Mouse (Mus musculus) T-cell, adult 2 months (primary cell): ENCODE measurements at regions not wholly inside any gene's neighbourhood (a gene's known extent, or its start where the extent isn't known, plus 50 kb on each side); places are given as distances from the start of the nearest gene placed in this dataset.

ENCODE experiments used
- DNase-seq: peaks from one replicate; pipeline ENCODE4 v3.0.0; 2022; ENCODE audit warnings: low spot score

- DNase-seq: no peak
Measured at GRCm38 (mm10) chr1:194038711-194039110, 579.3 kb upstream of the Plxna2 start.

DNA sequence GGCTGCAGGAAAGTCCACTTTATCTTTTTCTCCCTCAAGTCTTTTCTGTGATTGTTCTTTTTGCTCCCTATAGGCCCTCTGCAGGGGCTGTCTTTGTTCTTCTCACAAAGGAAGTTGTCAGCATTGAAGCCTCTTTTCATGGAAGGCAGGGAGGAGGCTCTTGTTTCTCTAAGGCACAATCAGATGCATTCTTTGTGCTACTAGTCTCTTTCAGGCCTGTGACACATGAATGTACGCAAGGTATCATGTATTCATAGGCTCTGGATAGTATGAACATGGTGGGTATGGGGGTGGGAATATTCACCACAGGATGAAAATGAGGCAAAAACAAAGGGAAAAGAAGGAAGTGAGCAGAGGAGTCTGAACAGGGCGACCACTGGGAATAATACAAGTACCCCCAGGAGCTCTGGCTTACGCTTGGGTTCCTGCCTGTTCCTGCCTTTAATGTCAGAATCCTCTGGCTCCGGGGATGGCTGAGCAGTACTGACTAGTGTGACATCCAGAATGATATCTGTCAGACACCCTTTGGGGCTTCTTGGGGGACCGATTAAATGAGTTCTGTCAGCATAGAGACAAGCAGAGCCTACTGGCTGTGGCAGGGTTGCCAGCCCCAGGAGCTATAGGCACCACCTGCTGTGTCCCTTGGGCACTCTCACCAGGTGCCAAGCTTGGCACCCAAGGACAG, 583.7 kb upstream of the Plxna2 start:
- DNase-seq: no peak

GRCm38 (mm10) chr1:194032603-194033002, 585.4 kb upstream of the Plxna2 start:
- no peak for DNase-seq

DNA sequence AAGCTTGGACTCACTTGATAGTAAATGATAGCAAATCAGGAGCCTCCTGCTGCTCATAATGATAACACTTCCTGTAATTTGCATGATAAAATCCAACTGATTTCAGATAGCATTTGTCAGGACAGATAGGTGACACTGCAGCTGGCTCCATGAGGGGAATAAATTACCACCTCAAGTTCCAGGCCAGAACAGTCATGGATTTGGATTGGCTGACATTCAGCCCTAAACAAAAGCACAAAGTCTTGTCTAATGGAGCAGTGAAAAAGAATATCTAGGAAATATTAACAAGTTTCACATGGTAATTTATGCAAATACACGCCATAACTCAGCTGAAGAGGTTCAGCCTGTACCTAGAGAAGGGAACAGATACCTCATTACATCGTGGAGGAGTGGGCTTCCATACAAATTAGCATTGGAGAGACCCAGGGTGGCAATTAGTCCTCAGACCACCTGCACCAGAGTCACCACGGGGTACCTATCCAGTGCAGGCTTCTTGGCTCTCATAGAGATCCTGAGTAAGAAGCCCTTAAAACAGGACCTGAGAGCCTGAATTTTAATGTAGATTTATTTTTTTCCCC, 587.3 kb upstream of the Plxna2 start:
- DNase-seq: no peak

DNA sequence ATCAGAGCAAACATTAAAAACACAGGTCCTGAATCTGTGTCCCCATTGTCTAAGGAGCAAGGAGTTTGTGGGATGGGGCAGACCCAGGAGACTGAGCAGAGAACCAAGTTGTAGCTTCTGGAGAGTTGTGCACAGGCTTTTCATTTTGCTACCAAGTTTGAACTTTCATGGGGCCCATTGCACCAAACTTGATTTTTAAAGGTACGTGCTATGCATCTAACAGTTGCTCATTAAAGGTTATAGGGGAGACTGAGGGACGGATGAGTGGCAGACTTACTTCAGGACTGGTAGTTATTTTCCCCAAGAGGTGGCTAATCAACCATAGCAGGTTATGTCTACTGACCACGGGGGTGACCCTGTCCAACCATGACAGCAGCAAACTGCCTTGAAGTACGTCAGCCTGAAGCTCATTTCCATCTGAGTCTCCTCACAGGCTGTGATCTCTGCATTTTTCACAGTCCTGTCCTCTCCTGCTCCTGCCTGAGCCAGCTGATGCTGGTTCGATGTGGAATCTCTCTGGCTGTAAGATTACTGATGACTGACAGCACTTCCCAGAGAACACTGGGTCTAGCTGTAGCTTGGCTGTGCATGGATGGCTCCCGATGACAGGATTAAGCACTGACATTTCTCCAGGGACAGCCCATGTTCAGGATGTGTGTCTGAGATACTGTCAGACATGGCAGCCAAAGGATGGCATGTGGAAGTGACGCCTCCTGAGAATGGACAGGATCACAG, 590.9 kb upstream of the Plxna2 start:
- DNase-seq: no peak

DNA sequence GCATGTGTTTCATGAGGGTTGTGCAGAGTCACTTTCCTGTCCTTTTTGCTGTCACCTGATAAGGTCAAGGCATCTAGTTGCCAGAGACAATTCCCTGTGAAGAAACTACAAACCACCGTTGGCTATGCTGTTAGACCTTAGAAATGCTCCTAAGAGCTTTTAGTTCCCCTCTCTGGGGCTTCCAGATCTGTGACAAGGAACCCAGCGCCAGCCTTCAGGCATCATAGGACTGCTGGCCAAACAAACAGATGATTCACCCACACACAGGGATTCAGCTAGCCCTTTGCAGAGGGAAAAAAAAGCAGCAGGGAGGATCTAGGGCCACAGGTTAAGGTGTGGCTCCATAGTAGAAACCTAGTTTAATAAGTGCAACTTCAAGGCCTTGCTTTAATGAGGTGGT, 591.8 kb upstream of the Plxna2 start:
- no peak for DNase-seq

DNA sequence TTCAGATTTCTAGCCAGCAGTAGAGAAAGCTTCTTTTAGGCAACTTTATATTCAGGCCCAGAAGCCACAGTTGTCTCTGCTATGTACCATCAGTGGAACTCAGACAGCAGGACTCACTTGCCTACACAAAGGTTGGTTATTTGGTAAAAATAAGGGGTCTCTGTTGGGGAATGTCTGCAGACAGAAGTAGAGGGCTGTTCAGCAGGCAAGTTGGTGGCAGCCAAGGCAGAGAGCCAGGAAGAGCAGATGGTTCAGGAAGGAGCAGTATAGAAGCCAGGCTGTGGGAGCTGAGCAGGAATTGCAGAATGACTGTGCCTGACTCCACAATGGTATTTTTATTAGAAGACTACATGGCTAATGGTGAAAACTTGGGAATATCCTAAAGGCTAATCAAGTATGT, 598.7 kb upstream of the Plxna2 start:
- no peak for DNase-seq

DNA sequence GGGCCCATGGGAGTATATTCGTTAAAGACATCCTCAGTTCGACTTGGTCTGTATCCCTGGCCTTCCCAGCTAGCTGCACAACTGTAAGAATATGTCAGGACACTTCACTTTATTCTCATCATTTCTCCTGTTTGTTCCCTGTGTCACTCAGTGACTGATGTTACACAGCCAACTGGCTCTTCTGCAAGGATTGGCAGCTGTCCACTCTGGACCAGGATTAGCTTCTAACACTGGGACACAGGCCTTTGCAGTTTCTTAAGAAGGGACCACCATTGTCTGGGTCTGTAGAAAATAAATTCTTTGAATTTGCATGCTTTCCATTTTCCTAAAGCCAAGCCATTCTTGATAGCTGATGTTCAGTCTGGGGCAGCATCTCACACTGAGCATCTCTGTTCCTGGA, 622.1 kb upstream of the Camk1g start:
- DNase-seq: no peak

- no peak for DNase-seq
Measured at GRCm38 (mm10) chr1:193989956-193990675, 620.0 kb upstream of the Camk1g start.

GRCm38 (mm10) chr1:193988970-193989904, 619.1 kb upstream of the Camk1g start:
- DNase-seq: no peak

- no peak for DNase-seq
Measured at GRCm38 (mm10) chr1:193980571-193980970, 610.5 kb upstream of the Camk1g start.

DNA sequence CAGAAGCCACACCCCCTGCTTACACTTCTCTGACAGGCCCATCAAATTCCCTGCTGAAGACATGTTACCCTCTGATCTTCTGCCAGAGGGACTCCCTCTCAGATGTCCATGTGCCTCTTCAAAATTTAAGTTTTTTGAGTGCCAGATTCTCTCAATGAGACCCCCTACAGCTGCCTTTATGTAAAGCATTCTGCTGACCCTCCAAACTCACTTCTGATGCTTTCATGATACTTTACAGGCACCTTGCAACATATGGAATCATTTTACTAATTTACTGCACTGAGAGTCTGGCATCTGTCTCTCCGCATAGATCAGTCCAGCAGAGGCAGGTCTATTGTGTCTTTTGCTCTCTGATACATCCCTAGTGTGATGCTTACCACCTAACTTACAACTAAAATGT, 601.4 kb upstream of the Camk1g start:
- DNase-seq: no peak

DNA sequence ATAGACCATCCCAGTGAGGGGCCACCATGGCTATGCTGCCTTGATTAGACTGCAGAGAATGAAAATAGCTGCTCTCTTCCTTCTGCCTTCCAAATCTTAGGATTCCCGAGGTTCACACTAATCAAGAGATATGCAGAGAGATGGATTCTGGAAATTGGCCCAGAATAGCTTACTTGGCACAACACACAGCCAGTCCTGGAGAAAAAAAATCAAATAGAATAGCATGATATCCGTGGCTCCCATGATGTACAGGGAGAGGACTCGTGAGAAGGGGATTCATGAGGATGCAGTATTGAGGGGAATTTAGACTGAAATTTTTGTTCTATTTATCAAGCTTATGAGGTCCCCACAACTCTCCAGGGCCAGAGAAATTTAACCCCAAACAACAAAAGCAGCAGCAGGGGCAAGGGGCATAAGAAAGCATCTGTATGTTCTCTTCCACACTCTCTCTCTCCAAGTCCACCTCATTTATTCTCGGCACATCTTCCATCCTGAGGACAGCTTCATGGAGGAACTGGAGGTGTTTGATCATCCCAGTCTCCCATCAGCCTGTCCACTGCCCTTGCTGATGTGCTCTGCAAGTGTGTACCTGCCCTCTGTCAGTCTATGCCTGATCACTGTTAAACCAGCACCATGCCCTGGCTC, 599.3 kb upstream of the Camk1g start:
- no peak for DNase-seq

DNA sequence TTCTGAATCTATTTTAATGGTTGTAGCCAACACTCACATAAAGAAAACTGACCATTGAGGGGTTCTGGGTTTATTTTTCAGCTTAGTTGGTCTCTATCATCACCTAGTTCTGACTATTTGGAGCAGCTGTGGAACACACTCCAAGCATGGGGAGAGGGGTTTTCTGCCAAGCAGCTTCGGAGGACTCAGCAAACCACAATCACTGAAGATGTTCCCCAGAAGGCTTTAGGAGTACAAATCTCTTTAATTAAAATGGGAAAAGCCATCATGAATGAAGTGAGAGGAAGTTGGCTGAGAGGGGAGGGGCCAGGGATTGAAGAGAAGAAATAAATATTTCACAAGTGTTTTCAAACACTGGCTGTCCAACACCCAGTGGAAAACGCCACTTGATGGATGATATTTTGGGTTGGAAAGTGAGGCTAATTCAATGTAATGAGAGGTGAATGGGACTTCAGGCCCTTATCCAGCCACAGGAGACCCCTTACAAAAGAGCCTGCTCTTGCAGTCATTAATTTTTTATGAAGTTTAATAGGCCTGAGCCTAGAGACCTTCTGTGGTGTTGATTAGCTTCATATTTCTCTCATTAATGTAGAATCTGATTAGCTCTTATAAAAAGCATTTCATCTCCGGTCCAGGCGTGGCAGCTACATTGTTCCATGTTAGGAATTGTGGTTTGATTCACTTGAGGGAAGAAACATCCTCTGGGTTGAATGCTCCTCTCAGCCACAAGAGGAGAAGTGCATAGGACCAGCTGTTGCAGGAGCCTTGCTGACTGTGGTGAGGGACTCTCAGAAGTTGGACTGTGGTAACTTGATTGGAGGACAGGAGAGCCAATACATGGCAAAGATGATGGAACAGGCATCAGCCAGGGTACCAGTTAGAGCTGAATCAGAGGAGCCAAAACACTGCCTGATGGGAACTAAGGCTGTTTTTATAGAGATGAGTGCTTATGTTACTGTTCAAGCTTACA, 598.1 kb upstream of the Camk1g start:
- DNase-seq: no peak

DNA sequence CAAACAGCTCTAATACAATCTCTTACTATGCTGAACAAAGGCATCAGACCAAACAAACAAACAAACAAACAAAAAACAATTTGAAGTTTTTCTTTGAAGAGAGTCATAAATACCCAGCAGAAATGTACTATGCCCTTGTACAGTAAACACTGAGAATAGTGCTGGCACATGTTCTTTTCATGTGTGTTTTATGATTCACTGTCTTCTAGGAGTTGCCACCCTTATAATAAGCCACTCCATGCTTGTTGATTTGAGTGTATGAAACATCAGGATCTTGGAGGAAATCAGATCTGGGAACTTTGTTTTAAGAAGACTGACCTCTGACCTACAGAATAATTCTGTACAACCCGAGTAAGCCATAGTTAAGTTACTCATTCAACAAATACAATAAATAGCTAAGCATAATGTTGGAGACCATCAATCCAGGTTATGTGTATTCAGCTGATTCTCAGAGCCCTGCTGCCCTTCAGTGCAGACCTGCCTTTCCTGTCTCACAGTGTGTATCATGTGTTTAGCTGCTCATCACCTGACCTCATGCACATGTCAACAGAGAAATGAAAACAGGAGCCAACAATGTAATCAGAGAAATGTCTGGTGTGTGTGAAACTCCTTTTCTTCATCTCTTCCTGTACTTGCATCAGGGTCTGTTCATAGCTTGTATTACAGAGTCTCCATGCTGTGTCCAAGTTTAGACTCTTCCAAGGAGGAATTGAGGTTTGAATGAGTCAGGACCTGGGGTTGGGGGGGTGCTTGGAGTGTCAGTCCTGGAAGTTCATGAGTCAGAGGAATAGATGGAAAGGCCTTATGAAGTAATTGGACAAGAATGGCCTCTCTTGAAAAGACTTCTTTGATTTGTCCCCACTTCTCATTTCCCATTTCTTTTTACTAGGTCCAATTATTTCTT, 596.8 kb upstream of the Camk1g start:
- no peak for DNase-seq

GRCm38 (mm10) chr1:193965278-193965677, 595.2 kb upstream of the Camk1g start:
- DNase-seq: no peak

DNA sequence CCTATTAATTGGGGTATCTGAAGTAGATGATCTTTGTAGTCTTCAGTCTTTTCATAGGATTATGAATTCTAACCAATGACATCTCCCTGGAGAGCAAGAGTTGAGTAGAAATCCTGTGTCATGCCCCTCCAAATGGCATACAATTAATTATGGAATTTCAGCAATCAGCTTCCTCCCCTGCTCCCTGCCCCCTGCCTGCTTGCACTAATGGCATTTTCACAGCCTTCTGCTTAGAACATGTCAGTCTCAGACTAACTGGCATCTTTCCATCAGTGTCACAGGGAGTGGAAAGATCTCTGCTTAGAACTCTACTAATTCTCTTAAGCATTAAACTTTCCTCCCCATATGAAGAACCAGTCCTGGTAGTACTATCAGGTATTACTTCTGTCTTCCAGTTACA, 581.8 kb upstream of the Camk1g start:
- no peak for DNase-seq

DNA sequence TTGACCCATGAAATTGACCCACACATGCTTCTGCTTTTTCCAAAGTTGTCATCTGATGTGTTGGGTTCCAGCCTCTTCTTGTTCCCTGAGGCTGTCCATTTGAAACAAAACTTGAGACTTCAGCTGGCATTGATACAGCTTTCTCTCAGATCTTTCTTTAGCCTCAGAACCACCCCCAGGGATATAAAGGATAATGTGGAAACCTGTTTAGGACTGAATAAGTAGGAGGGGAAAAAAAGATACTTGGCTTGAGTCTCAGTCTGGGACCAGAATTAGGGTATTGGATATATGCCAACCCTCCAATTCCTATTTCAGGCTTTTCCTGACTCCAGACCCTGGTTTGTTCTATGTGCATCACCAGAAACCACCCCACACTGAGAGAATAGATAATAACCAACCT, 579.7 kb upstream of the Camk1g start:
- DNase-seq: no peak
